Mouse (Mus musculus) liver, embryonic 14.5 days (tissue): ENCODE measurements around the gene Sumf1. TPM values are rescaled to one million over a fixed set of nuclear protein-coding genes. Genes with fewer than 3 reads are reported as not detected.
A peak's percentile ranks its signal among the peaks of the same experiment; 100 is the strongest.

Source experiments
- ATAC-seq: fragments of 200-750 bp; cut with Nextera tagmentation; 2 replicates; pipeline ENCODE4 v1.8.0; 2017; ENCODE audit warnings: moderate number of reproducible peaks, mild to moderate bottlenecking, moderate library complexity; ENCODE audit not compliant: insufficient read depth
- DNase-seq, 3 experiments: peaks; one replicate each; pipeline ENCODE4 v3.0.0-alpha.2; 2012 to 2013; ENCODE audit warnings: low read depth in 3 of 3, low spot score in 3 of 3
- H3K27ac ChIP-seq: fragments of 300-500 bp; sonication (generic); 2 replicates; pipeline ENCODE4 v1.5.1; 2014; ENCODE audit warnings: moderate library complexity, mild to moderate bottlenecking, control low read depth, inconsistent platforms
- H3K27me3 ChIP-seq: fragments of 300-500 bp; sonication (generic); 2 replicates; pipeline ENCODE4 v1.6.1; 2014; ENCODE audit warnings: mild to moderate bottlenecking, low read length, moderate library complexity; ENCODE audit not compliant: control insufficient read depth, insufficient read depth
- H3K36me3 ChIP-seq: fragments of 300-500 bp; sonication (generic); replicated peaks from 2 replicates; pipeline ENCODE4 v1.6.1; 2014; ENCODE audit warnings: low read depth; ENCODE audit not compliant: control insufficient read depth, insufficient read depth
- H3K4me1 ChIP-seq, 2 experiments: fragments of 200-500 bp in 1 of 2; fragments of 300-500 bp in 1 of 2; sonication (generic) in 1 of 2; replicated peaks; 2 replicates each; pipeline ENCODE4 v1.6.1; 2012 to 2014; ENCODE audit warnings: antibody characterized with exemption in 1 of 2, inconsistent platforms in 1 of 2, low read length in 1 of 2; ENCODE audit not compliant: control insufficient read depth in 2 of 2, insufficient read depth in 2 of 2
- H3K4me2 ChIP-seq: fragments of 300-500 bp; sonication (generic); 2 replicates; pipeline ENCODE4 v1.6.1; 2014; ENCODE audit warnings: low read depth, mild to moderate bottlenecking, control low read depth, moderate library complexity
- H3K4me3 ChIP-seq, 2 experiments: fragments of 200-500 bp in 1 of 2; fragments of 300-500 bp in 1 of 2; sonication (generic) in 1 of 2; 2 replicates each; pipeline ENCODE4 v1.5.1; 2012 to 2014; ENCODE audit warnings: low read depth in 2 of 2, low read length in 2 of 2, mild to moderate bottlenecking in 2 of 2, control low read depth in 1 of 2, inconsistent platforms in 1 of 2, moderate library complexity in 1 of 2; ENCODE audit not compliant: insufficient read depth in 1 of 2
- H3K9ac ChIP-seq: fragments of 300-500 bp; sonication (generic); replicated peaks from 2 replicates; pipeline ENCODE4 v1.6.1; 2014; ENCODE audit warnings: mild to moderate bottlenecking, control low read depth, moderate library complexity
- H3K9me3 ChIP-seq: fragments of 300-500 bp; sonication (generic); 2 replicates; pipeline ENCODE4 v1.6.1; 2016; ENCODE audit warnings: low read length, mixed read lengths; ENCODE audit not compliant: control insufficient read depth
- CTCF ChIP-seq: IDR thresholded peaks from 2 replicates; pipeline ENCODE4 v1.5.1; 2016; ENCODE audit warnings: antibody characterized with exemption, low read depth, control low read depth
- EP300 ChIP-seq: IDR thresholded peaks from 2 replicates; pipeline ENCODE4 v1.6.1; 2016; ENCODE audit warnings: antibody characterized with exemption, low read depth
- WGBS: fragments of 180-500 bp; shearing (Covaris S2); extraction: QIAGEN DNeasy Blood & Tissue Kit; methylation state at CpG from one replicate; pipeline ENCODE4 v1.1.7; 2014; ENCODE audit not compliant: insufficient replicate concordance; 5-methylcytosine and 5-hydroxymethylcytosine counted together
- polyA plus RNA-seq, 2 experiments: library from polyadenylated mRNA; depleted of rRNA in 1 of 2; stranded (reverse) in 1 of 2; unstranded in 1 of 2; fragments of >200 nt; fragmentation: Nextera tagmentation in 1 of 2; extraction: Ambion mirVana in 1 of 2; gene quantifications; 2 replicates each; pipeline versions ENCODE4 v1.2.1 to v1.2.3; 2012 to 2014

The Sumf1 gene
- polyA plus RNA-seq, 2 experiments = 5.4 to 8.2 TPM

GRCm38 (mm10) chr6:108101936-108102830 is 83.2 kb downstream of the Sumf1 start:
- Histone ChIP-seq H3K9me3 (no peaks in the 10 kb centered on the region), H3K9ac (no peak overlapping the region), H3K36me3 (no peaks in the 10 kb centered on the region), H3K27ac (no peak overlapping the region), H3K4me1 (peaks cover 0 to 8% of the 10 kb centered on the region in 2 experiments; a peak in 2 of 4 replicates), H3K4me3 (no peak overlapping the region), H3K4me2 (no peak overlapping the region), H3K27me3 (no peaks in the 10 kb centered on the region)
- ATAC-seq (peak; percentile 41; the same call in 1 of the 2 replicates), DNase-seq (peak in 2 of 3 experiments; percentile 5 to 7)
- TF ChIP-seq CTCF = no peak
- TF ChIP-seq EP300 = no peak
- WGBS = 74% methylated on average over 10 of the region's 10 CpGs

- Histone ChIP-seq H3K36me3 (no peaks in the 10 kb centered on the region), H3K4me2 (no peak overlapping the region)
- WGBS = 66% methylated on average over 3 of the region's 3 CpGs
Observed at GRCm38 (mm10) chr6:108098846-108099217, 86.5 kb downstream of the Sumf1 start.

GRCm38 (mm10) chr6:108098171-108098845 is 87.1 kb downstream of the Sumf1 start:
- ATAC-seq (no peak), DNase-seq (peak in 2 of 3 experiments; percentile 35 to 48)
- TF ChIP-seq EP300 (no peak), CTCF (peak; percentile 60)
- Histone ChIP-seq H3K27me3 (no peaks in the 10 kb centered on the region), H3K4me1 (peaks cover 0 to 8% of the 10 kb centered on the region in 2 experiments; a peak in 2 of 4 replicates), H3K36me3 (no peaks in the 10 kb centered on the region), H3K27ac (no peak overlapping the region), H3K9me3 (no peaks in the 10 kb centered on the region), H3K4me3 (no peak overlapping the region), H3K4me2 (no peak overlapping the region), H3K9ac (no peak overlapping the region)
- 4% methylated on average over 9 of the region's 9 CpGs for WGBS

More at GRCm38 (mm10) chr6:108098846-108099217, 86.5 kb downstream of the Sumf1 start:
- no peaks in the 10 kb centered on the region for H3K9me3 ChIP-seq
- DNase-seq (no peak), ATAC-seq (no peak)
- no peak overlapping the region for H3K9ac ChIP-seq
- H3K27ac ChIP-seq = no peak overlapping the region
- H3K4me1 ChIP-seq = peaks cover 0 to 8% of the 10 kb centered on the region in 2 experiments; a peak in 2 of 4 replicates
- H3K27me3 ChIP-seq = no peaks in the 10 kb centered on the region
- no peak for TF ChIP-seq EP300
- TF ChIP-seq CTCF = no peak
- H3K4me3 ChIP-seq = no peak overlapping the region

- Histone ChIP-seq H3K9me3 (no peaks in the 10 kb centered on the region), H3K4me1 (peaks cover 0 to 3% of the 10 kb centered on the region in 2 experiments; a peak in 1 of 4 replicates), H3K9ac (no peak overlapping the region), H3K36me3 (no peaks in the 10 kb centered on the region), H3K27ac (no peak overlapping the region), H3K4me2 (no peak overlapping the region), H3K4me3 (no peak overlapping the region), H3K27me3 (no peaks in the 10 kb centered on the region)
- no peak for DNase-seq
- no peak for TF ChIP-seq EP300
- TF ChIP-seq CTCF = no peak
- ATAC-seq = no peak
- whole genome bisulfite sequencing = 71% methylated on average over 5 of the region's 5 CpGs
Observed at GRCm38 (mm10) chr6:108095445-108095844, 89.9 kb downstream of the Sumf1 start.

GRCm38 (mm10) chr6:108093449-108093848 is 91.9 kb downstream of the Sumf1 start:
- Histone ChIP-seq H3K9me3 (no peaks in the 10 kb centered on the region), H3K4me3 (no peak overlapping the region), H3K27me3 (no peaks in the 10 kb centered on the region), H3K27ac (no peak overlapping the region), H3K4me2 (no peak overlapping the region), H3K4me1 (no peaks in the 10 kb centered on the region), H3K36me3 (no peaks in the 10 kb centered on the region), H3K9ac (no peak overlapping the region)
- ATAC-seq (no peak), DNase-seq (no peak)
- whole genome bisulfite sequencing = 63% methylated on average over 3 of the region's 3 CpGs
- TF ChIP-seq EP300 (no peak), CTCF (no peak)
